Mouse (Mus musculus) heart, postnatal 0 days (tissue): ENCODE measurements around the gene Phb2.

Experiments used
- CTCF ChIP-seq: IDR thresholded peaks from 2 replicates; pipeline ENCODE4 v1.5.1; 2016; ENCODE audit warnings: antibody characterized with exemption, control low read depth, low read depth
- EP300 ChIP-seq: IDR thresholded peaks from 2 replicates; pipeline ENCODE4 v1.6.1; 2016; ENCODE audit warnings: antibody characterized with exemption, low read depth

DNA sequence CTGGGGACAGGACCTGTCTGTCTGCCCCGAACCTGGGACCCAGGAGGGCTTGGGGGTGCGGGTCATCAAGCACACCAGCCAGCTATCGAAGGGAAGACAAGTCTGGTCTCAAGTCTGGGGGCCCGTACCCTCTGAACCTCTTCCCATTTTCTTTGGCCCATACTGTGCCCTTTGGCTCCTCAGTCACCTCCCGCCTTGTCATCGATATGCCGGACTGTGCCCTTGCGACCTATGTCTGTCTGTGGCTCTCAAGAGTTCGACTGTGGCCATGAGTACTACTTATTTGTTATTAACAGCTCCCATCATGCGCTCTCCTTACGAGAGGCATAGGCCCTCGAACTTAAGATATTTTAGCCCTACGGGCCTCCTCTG lies 48.7 kb upstream of the Phb2 start:
- TF ChIP-seq CTCF (no peak), EP300 (no peak)
